Mouse (Mus musculus) hindbrain, postnatal 0 days (tissue): Measurements from ENCODE around the gene Gm27027. TPM values are rescaled to one million over a fixed set of nuclear protein-coding genes. Genes with fewer than 3 reads are reported as not detected.

Experiments used
- ATAC-seq: fragments of 200-750 bp; cut with Nextera tagmentation; 2 replicates; pipeline ENCODE4 v1.8.0; 2017; ENCODE audit warnings: mild to moderate bottlenecking, moderate TSS enrichment, moderate library complexity
- DNase-seq: peaks from one replicate; pipeline ENCODE4 v3.0.0-alpha.2; 2015; ENCODE audit warnings: low spot score
- H3K27ac ChIP-seq: fragments of 300-500 bp; sonication (generic); 2 replicates; pipeline ENCODE4 v1.5.1; 2014; ENCODE audit warnings: mild to moderate bottlenecking
- H3K27me3 ChIP-seq: fragments of 300-500 bp; sonication (generic); 2 replicates; pipeline ENCODE4 v1.6.1; 2014; ENCODE audit warnings: low read length, mixed read lengths; ENCODE audit not compliant: insufficient read depth
- H3K36me3 ChIP-seq: fragments of 300-500 bp; sonication (generic); 2 replicates; pipeline ENCODE4 v1.6.1; 2014; ENCODE audit warnings: low read length, mixed read lengths; ENCODE audit not compliant: insufficient read depth
- H3K4me1 ChIP-seq: fragments of 300-500 bp; sonication (generic); 2 replicates; pipeline ENCODE4 v1.6.1; 2014; ENCODE audit warnings: antibody characterized with exemption, low read length, mixed read lengths; ENCODE audit not compliant: insufficient read depth
- H3K4me2 ChIP-seq: fragments of 300-500 bp; sonication (generic); 2 replicates; pipeline ENCODE4 v1.6.1; 2014; ENCODE audit warnings: low read depth, mild to moderate bottlenecking, low read length, moderate library complexity, mixed read lengths
- H3K4me3 ChIP-seq: fragments of 300-500 bp; sonication (generic); 2 replicates; pipeline ENCODE4 v1.5.1; 2014; ENCODE audit warnings: low read length
- H3K9ac ChIP-seq: fragments of 300-500 bp; sonication (generic); replicated peaks from 2 replicates; pipeline ENCODE4 v1.6.1; 2014; ENCODE audit warnings: mild to moderate bottlenecking, low read length, moderate library complexity, mixed read lengths
- H3K9me3 ChIP-seq: fragments of 300-500 bp; sonication (generic); 2 replicates; pipeline ENCODE4 v1.6.1; 2016; ENCODE audit warnings: low read length, mixed read lengths
- CTCF ChIP-seq: IDR thresholded peaks from 2 replicates; pipeline ENCODE4 v1.5.1; 2016; ENCODE audit warnings: antibody characterized with exemption, control low read depth, low read depth
- WGBS: fragments of 180-500 bp; shearing (Covaris S2); extraction: QIAGEN DNeasy Blood & Tissue Kit; methylation state at CpG from one replicate; pipeline ENCODE4 v1.1.7; 2014; 5-methylcytosine and 5-hydroxymethylcytosine counted together
- polyA plus RNA-seq: library from polyadenylated mRNA; unstranded; fragments of >200 nt; fragmentation: Nextera tagmentation; extraction: Ambion mirVana; gene quantifications from 2 replicates; pipeline ENCODE4 v1.2.1, GENCODE M21; 2015
- total RNA-seq: library from RNA; depleted of rRNA; stranded (reverse); fragments of >200 nt; gene quantifications from 2 replicates; pipeline ENCODE4 v1.2.3, GENCODE M21; 2014; rRNA removed

Gm27027 gene
- total RNA-seq = 0.58 TPM in 1 of 2 replicates, not detected in the other
- not detected in 2 replicates for polyA plus RNA-seq

- no peak for TF ChIP-seq CTCF
- ATAC-seq (no peak), DNase-seq (no peak)
- no peaks in the 10 kb centered on the region for H3K27me3 ChIP-seq
- peaks cover 62% of the 10 kb centered on the region for H3K36me3 ChIP-seq
- no peaks in the 10 kb centered on the region for H3K9me3 ChIP-seq
- H3K4me1 ChIP-seq = 0 out of 2 replicates have a peak, but pooled peaks cover 5% of the 10 kb centered on the region
- no peak within 1 kb of the TSS for H3K27ac ChIP-seq
- no peak within 1 kb of the TSS for H3K9ac ChIP-seq
- WGBS = 93% methylated on average over 6 of the region's 6 CpGs
- H3K4me3 ChIP-seq = no peak within 1 kb of the TSS
- no peak within 1 kb of the TSS for H3K4me2 ChIP-seq
Measured at GRCm38 (mm10) chr2:93996254-93996653, at the start of gene Gm27027. Gm27027 (minus strand) TSS chr2:93996354.

GRCm38 (mm10) chr2:94045411-94046090, 49.4 kb upstream of the Gm27027 start:
- ATAC-seq = 0 out of 2 replicates have a peak, but pooled peaks have one; percentile 28
- DNase-seq = peak; percentile 48
- no peak for TF ChIP-seq CTCF
- H3K4me2 ChIP-seq = no peak overlapping the region
- WGBS = 59% methylated on average over 6 of the region's 6 CpGs
- H3K9me3 ChIP-seq = no peaks in the 10 kb centered on the region
- H3K4me1 ChIP-seq = peaks cover 25% of the 10 kb centered on the region
- peak overlapping the region; percentile 17; the same call in 1 of the 2 replicates for H3K27ac ChIP-seq
- H3K36me3 ChIP-seq = no peaks in the 10 kb centered on the region
- H3K4me3 ChIP-seq = no peak overlapping the region
- no peak overlapping the region for H3K9ac ChIP-seq
- no peaks in the 10 kb centered on the region for H3K27me3 ChIP-seq

GRCm38 (mm10) chr2:94044174-94044573, 48.0 kb upstream of the Gm27027 start:
- DNase-seq (no peak), ATAC-seq (no peak)
- Histone ChIP-seq H3K27me3 (no peaks in the 10 kb centered on the region), H3K27ac (peak overlapping the region; percentile 58; the same call in 1 of the 2 replicates), H3K4me1 (peaks cover 16% of the 10 kb centered on the region), H3K9ac (no peak overlapping the region), H3K4me3 (no peak overlapping the region), H3K9me3 (no peaks in the 10 kb centered on the region), H3K36me3 (no peaks in the 10 kb centered on the region), H3K4me2 (no peak overlapping the region)
- 72% methylated on average over 2 of the region's 2 CpGs for WGBS
- no peak for TF ChIP-seq CTCF

- Histone ChIP-seq H3K4me1 (peaks cover 11% of the 10 kb centered on the region), H3K27ac (no peak overlapping the region), H3K27me3 (no peaks in the 10 kb centered on the region), H3K4me3 (no peak overlapping the region), H3K9ac (no peak overlapping the region), H3K4me2 (no peak overlapping the region), H3K36me3 (no peaks in the 10 kb centered on the region), H3K9me3 (no peaks in the 10 kb centered on the region)
- 26% methylated on average over 5 of the region's 5 CpGs for WGBS
- DNase-seq (peak; percentile 79), ATAC-seq (peak; percentile 76)
- no peak for TF ChIP-seq CTCF
Measured at GRCm38 (mm10) chr2:94043662-94044061, 47.5 kb upstream of the Gm27027 start.

- Histone ChIP-seq H3K9ac (no peak overlapping the region), H3K4me2 (no peak overlapping the region), H3K4me3 (no peak overlapping the region), H3K9me3 (no peaks in the 10 kb centered on the region), H3K27ac (no peak overlapping the region), H3K36me3 (no peaks in the 10 kb centered on the region), H3K27me3 (no peaks in the 10 kb centered on the region), H3K4me1 (peaks cover 4% of the 10 kb centered on the region; the same call in 1 of the 2 replicates)
- 89% methylated on average over 3 of the region's 3 CpGs for WGBS
- ATAC-seq = no peak
- no peak for TF ChIP-seq CTCF
- no peak for DNase-seq
Measured at GRCm38 (mm10) chr2:94042461-94042860, 46.3 kb upstream of the Gm27027 start.

- no peaks in the 10 kb centered on the region for H3K36me3 ChIP-seq
- ATAC-seq (no peak), DNase-seq (no peak)
- no peaks in the 10 kb centered on the region for H3K27me3 ChIP-seq
- no peak overlapping the region for H3K4me3 ChIP-seq
- no peak overlapping the region for H3K4me2 ChIP-seq
- WGBS = 90% methylated on average over 5 of the region's 5 CpGs
- no peak overlapping the region for H3K9ac ChIP-seq
- no peak for TF ChIP-seq CTCF
- H3K9me3 ChIP-seq = no peaks in the 10 kb centered on the region
- peaks cover 4% of the 10 kb centered on the region; the same call in 1 of the 2 replicates for H3K4me1 ChIP-seq
- H3K27ac ChIP-seq = no peak overlapping the region
Measured at GRCm38 (mm10) chr2:94040391-94041125, 44.4 kb upstream of the Gm27027 start.
